ENCODE assay signal across 34 mouse cellular contexts in genomic region chr15:98834059-98834458, GRCm38 (mm10). TPM values are rescaled to one million over a fixed set of nuclear protein-coding genes. Genes with fewer than 3 reads are reported as not detected.
DNase-seq lines count a peak whose midpoint lies in the region; ATAC-seq and TF ChIP-seq lines count a peak whose summit lies in the region.
"Had no signal": no experiment of that assay in that cellular context is flagged by ENCODE, and none has a peak within 500 bp of the region (broad histone marks: within the 10 kb centered on the region; RNA-seq: fewer than 3 reads in every experiment).

No protein-coding gene starts in this region.

- H3K27me3 ChIP-seq in forebrain, embryonic 11.5 days (ENCODE audit: control insufficient read depth, insufficient read depth, low read length) = no peaks in the 10 kb centered on the region
- no peaks in the 10 kb centered on the region for H3K27me3 ChIP-seq in forebrain, embryonic 14.5 days (replicated peaks; ENCODE audit: control insufficient read depth, insufficient read depth, low read length)
- H3K27me3 ChIP-seq in liver, embryonic 13.5 days = no peaks in the 10 kb centered on the region
- no peaks in the 10 kb centered on the region for H3K27me3 ChIP-seq in liver, embryonic 11.5 days (replicated peaks; ENCODE audit: control insufficient read depth, insufficient read depth, low read length)
- no peaks in the 10 kb centered on the region for H3K27me3 ChIP-seq in embryonic facial prominence, embryonic 15.5 days
- H3K27me3 ChIP-seq: CH12.LX; forebrain, embryonic 12.5 days; Patski had no signal

- no peak overlapping the region for H3K27ac ChIP-seq in forebrain, embryonic 11.5 days (ENCODE audit: low read depth, low read length)
- no peak overlapping the region for H3K27ac ChIP-seq in forebrain, embryonic 14.5 days (ENCODE audit: low read depth, low read length)
- 0 out of 2 replicates have a peak overlapping the region, but pooled peaks have one; percentile 7 for H3K27ac ChIP-seq in layer of hippocampus, adult 2 months
- H3K27ac ChIP-seq in liver, embryonic 13.5 days = peak overlapping the region; percentile 99
- H3K27ac ChIP-seq in liver, embryonic 11.5 days (ENCODE audit: low read depth, low read length) = no peak overlapping the region
- H3K27ac ChIP-seq in embryonic facial prominence, embryonic 15.5 days (replicated peaks) = 0 out of 2 replicates have a peak overlapping the region, but pooled peaks have one; percentile 7
- H3K27ac ChIP-seq: forebrain, embryonic 12.5 days; hindbrain, embryonic 10.5 days; hindbrain, embryonic 14.5 days had no signal

- no peaks in the 10 kb centered on the region for H3K9me3 ChIP-seq in forebrain, embryonic 11.5 days (ENCODE audit: control insufficient read depth, low read length)
- H3K9me3 ChIP-seq in forebrain, embryonic 14.5 days (replicated peaks; ENCODE audit: control insufficient read depth, low read length) = no peaks in the 10 kb centered on the region
- H3K9me3 ChIP-seq in liver, embryonic 13.5 days (replicated peaks) = no peaks in the 10 kb centered on the region
- no peaks in the 10 kb centered on the region for H3K9me3 ChIP-seq in liver, embryonic 11.5 days (ENCODE audit: control insufficient read depth, low read length)
- no peaks in the 10 kb centered on the region for H3K9me3 ChIP-seq in embryonic facial prominence, embryonic 15.5 days (replicated peaks)
- H3K9me3 ChIP-seq: forebrain, embryonic 12.5 days; G1E; hindbrain, embryonic 10.5 days had no signal

- H3K9ac ChIP-seq in forebrain, embryonic 11.5 days (ENCODE audit: low read length) = no peak overlapping the region
- H3K9ac ChIP-seq in forebrain, embryonic 14.5 days (ENCODE audit: low read length) = no peak overlapping the region
- 0 out of 2 replicates have a peak overlapping the region, but pooled peaks have one; percentile 6 for H3K9ac ChIP-seq in liver, embryonic 13.5 days
- H3K9ac ChIP-seq in liver, embryonic 11.5 days (ENCODE audit: low read depth, low read length) = no peak overlapping the region
- H3K9ac ChIP-seq in embryonic facial prominence, embryonic 15.5 days = no peak overlapping the region
- H3K9ac ChIP-seq: forebrain, embryonic 12.5 days; hindbrain, embryonic 14.5 days had no signal

- H3K4me2 ChIP-seq in forebrain, embryonic 11.5 days (ENCODE audit: low read depth, low read length, severe bottlenecking) = no peak overlapping the region
- no peak overlapping the region for H3K4me2 ChIP-seq in forebrain, embryonic 14.5 days (ENCODE audit: low read length)
- H3K4me2 ChIP-seq in liver, embryonic 13.5 days = no peak overlapping the region
- H3K4me2 ChIP-seq in liver, embryonic 11.5 days = no peak overlapping the region
- no peak overlapping the region for H3K4me2 ChIP-seq in embryonic facial prominence, embryonic 15.5 days (replicated peaks)
- H3K4me2 ChIP-seq: forebrain, embryonic 12.5 days; heart, embryonic 11.5 days; hindbrain, embryonic 14.5 days had no signal

- H3K4me1 ChIP-seq in forebrain, embryonic 11.5 days (replicated peaks; ENCODE audit: control insufficient read depth, insufficient read depth, low read length) = peaks cover 1% of the 10 kb centered on the region; the same call in 1 of the 2 replicates
- peaks cover 5% of the 10 kb centered on the region; the same call in 1 of the 2 replicates for H3K4me1 ChIP-seq in forebrain, embryonic 14.5 days (ENCODE audit: control insufficient read depth, insufficient read depth, low read length)
- peaks cover 74% of the 10 kb centered on the region for H3K4me1 ChIP-seq in liver, embryonic 13.5 days (replicated peaks)
- H3K4me1 ChIP-seq in liver, embryonic 11.5 days (replicated peaks; ENCODE audit: control insufficient read depth, insufficient read depth, low read length) = peaks cover 40% of the 10 kb centered on the region
- H3K4me1 ChIP-seq in embryonic facial prominence, embryonic 15.5 days = peaks cover 20% of the 10 kb centered on the region

- no peak for TF ChIP-seq CTCF in layer of hippocampus, adult 2 months (conservative IDR thresholded peaks at IDR 0.05)

- H3K36me3 ChIP-seq in forebrain, embryonic 11.5 days (ENCODE audit: control insufficient read depth, insufficient read depth, low read length) = peaks cover 22% of the 10 kb centered on the region
- peaks cover 66% of the 10 kb centered on the region for H3K36me3 ChIP-seq in forebrain, embryonic 14.5 days (ENCODE audit: control insufficient read depth, insufficient read depth, low read length)
- peaks cover 70% of the 10 kb centered on the region for H3K36me3 ChIP-seq in liver, embryonic 13.5 days
- H3K36me3 ChIP-seq in liver, embryonic 11.5 days (ENCODE audit: control insufficient read depth, insufficient read depth, low read length) = peaks cover 39% of the 10 kb centered on the region
- H3K36me3 ChIP-seq in embryonic facial prominence, embryonic 15.5 days = peaks cover 63% of the 10 kb centered on the region

- no peak for ATAC-seq in forebrain, embryonic 11.5 days (replicated peaks; ENCODE audit: low FRiP score)
- ATAC-seq in forebrain, embryonic 14.5 days = no peak
- ATAC-seq in liver, embryonic 13.5 days (ENCODE audit: low read depth) = no peak
- ATAC-seq in liver, embryonic 11.5 days (replicated peaks; ENCODE audit: low FRiP score) = no peak
- no peak for ATAC-seq in embryonic facial prominence, embryonic 15.5 days (ENCODE audit: insufficient number of reproducible peaks, low FRiP score, low TSS enrichment, low read depth)
- ATAC-seq: forebrain, embryonic 16.5 days; Patski had no signal

- no peak overlapping the region for H3K4me3 ChIP-seq in forebrain, embryonic 11.5 days (ENCODE audit: low read depth, low read length)
- H3K4me3 ChIP-seq in forebrain, embryonic 14.5 days (ENCODE audit: low read depth, low read length) = no peak overlapping the region
- no peak overlapping the region for H3K4me3 ChIP-seq in layer of hippocampus, adult 2 months
- no peak overlapping the region for H3K4me3 ChIP-seq in liver, embryonic 13.5 days (replicated peaks)
- no peak overlapping the region for H3K4me3 ChIP-seq in liver, embryonic 11.5 days (ENCODE audit: low read depth, low read length)
- no peak overlapping the region for H3K4me3 ChIP-seq in embryonic facial prominence, embryonic 15.5 days (replicated peaks)
- H3K4me3 ChIP-seq: forebrain, embryonic 12.5 days; hindbrain, embryonic 10.5 days had no signal

- WGBS in forebrain, embryonic 11.5 days = 87% methylated on average over 13 of the region's 13 CpGs
- WGBS in forebrain, embryonic 14.5 days = 88% methylated on average over 13 of the region's 13 CpGs
- 86% methylated on average over 13 of the region's 13 CpGs for WGBS in liver, embryonic 13.5 days (ENCODE audit: insufficient replicate concordance)
- 87% methylated on average over 13 of the region's 13 CpGs for WGBS in liver, embryonic 11.5 days
- WGBS in embryonic facial prominence, embryonic 15.5 days = 89% methylated on average over 13 of the region's 13 CpGs

- DNase-seq in forebrain, embryonic 11.5 days (ENCODE audit: low spot score) = peak; percentile 50
- no peak for DNase-seq in forebrain, embryonic 14.5 days (ENCODE audit: low spot score)
- no peak for DNase-seq in layer of hippocampus, adult 2 months (ENCODE audit: low spot score in 2 of 2)
- DNase-seq in layer of hippocampus, postnatal 36 days = no peak
- no peak for DNase-seq in liver, embryonic 13.5 days
- DNase-seq in liver, embryonic 11.5 days (ENCODE audit: low spot score) = no peak
- no peak for DNase-seq in thymus, postnatal 25 days
- DNase-seq: adrenal gland, postnatal 10 days; adrenal gland, postnatal 36 days; B cell, adult 2 months; cerebellum, adult 2 months; cerebellum, postnatal 10 days; cerebellum, postnatal 36 days; embryo, embryonic 11 days; gastrocnemius, postnatal 10 days; gastrocnemius, postnatal 36 days; heart, postnatal 36 days had no signal

RNA-seq across cellular contexts. Expression of gene Prkag1, which starts 2.7 kb away (rescaled TPM):
- polyA plus RNA-seq in forebrain, embryonic 11.5 days (2014; fragmentation: Nextera tagmentation; extraction: Ambion mirVana) = 89.4 and 92.5 TPM in 2 replicates
- polyA plus RNA-seq in forebrain, embryonic 14.5 days (2014; fragmentation: Nextera tagmentation; extraction: Ambion mirVana) = 82.1 and 87.3 TPM in 2 replicates
- total RNA-seq in layer of hippocampus, adult 2 months (2021) = 10 to 100 TPM; 50.3 to 51.9 TPM
- 10 to 100 TPM; 49.0 to 52.5 TPM for total RNA-seq in layer of hippocampus, postnatal 36 days (2021)
- polyA plus RNA-seq in liver, embryonic 13.5 days (2015; fragmentation: Nextera tagmentation; extraction: Ambion mirVana) = 116 and 117 TPM in 2 replicates
- polyA plus RNA-seq in liver, embryonic 11.5 days (2014; fragmentation: Nextera tagmentation; extraction: Ambion mirVana) = 128 and 140 TPM in 2 replicates
- 90.5 and 91.9 TPM in 2 replicates for polyA plus RNA-seq in embryonic facial prominence, embryonic 15.5 days (2015; fragmentation: Nextera tagmentation; extraction: Ambion mirVana)

RNA-seq across cellular contexts. Expression of gene Ddn, which starts 24.8 kb away (rescaled TPM):
- polyA plus RNA-seq in forebrain, embryonic 11.5 days (2014; fragmentation: Nextera tagmentation; extraction: Ambion mirVana) = not detected in 2 replicates
- polyA plus RNA-seq in forebrain, embryonic 14.5 days (2014; fragmentation: Nextera tagmentation; extraction: Ambion mirVana) = 0.33 and 0.57 TPM in 2 replicates
- 1,000 to 10,000 TPM; 1,636 to 1,683 TPM for total RNA-seq in layer of hippocampus, adult 2 months (2021)
- total RNA-seq in layer of hippocampus, postnatal 36 days (2021) = 1,000 to 10,000 TPM; 1,665 to 1,670 TPM
- polyA plus RNA-seq in liver, embryonic 13.5 days (2015; fragmentation: Nextera tagmentation; extraction: Ambion mirVana) = not detected in 2 replicates
- polyA plus RNA-seq in liver, embryonic 11.5 days (2014; fragmentation: Nextera tagmentation; extraction: Ambion mirVana) = 0.12 and 0.16 TPM in 2 replicates
- polyA plus RNA-seq in embryonic facial prominence, embryonic 15.5 days (2015; fragmentation: Nextera tagmentation; extraction: Ambion mirVana) = 0.04 and 0.05 TPM in 2 replicates
- total RNA-seq: adrenal gland, adult 18-20 months; granulocyte monocyte progenitor cell, adult 5-6 weeks had no signal
- polyA plus RNA-seq: embryonic facial prominence, embryonic 14.5 days; forebrain, embryonic 12.5 days; intestine, embryonic 14.5 days; Patski had no signal

RNA-seq across cellular contexts. Expression of gene Kmt2d, which starts 36.9 kb away (rescaled TPM):
- polyA plus RNA-seq in forebrain, embryonic 11.5 days (2014; fragmentation: Nextera tagmentation; extraction: Ambion mirVana) = 20.1 and 20.6 TPM in 2 replicates
- 8.0 and 12.2 TPM in 2 replicates for polyA plus RNA-seq in forebrain, embryonic 14.5 days (2014; fragmentation: Nextera tagmentation; extraction: Ambion mirVana)
- total RNA-seq in layer of hippocampus, adult 2 months (2021) = 100 to 1,000 TPM in 1 of 2 experiments, 10 to 100 TPM in 1; 89.3 to 106 TPM
- total RNA-seq in layer of hippocampus, postnatal 36 days (2021) = 100 to 1,000 TPM in 1 of 2 experiments, 10 to 100 TPM in 1; 81.4 to 101 TPM
- 4.0 and 4.2 TPM in 2 replicates for polyA plus RNA-seq in liver, embryonic 13.5 days (2015; fragmentation: Nextera tagmentation; extraction: Ambion mirVana)
- polyA plus RNA-seq in liver, embryonic 11.5 days (2014; fragmentation: Nextera tagmentation; extraction: Ambion mirVana) = 14.3 and 17.0 TPM in 2 replicates
- 14.1 and 14.9 TPM in 2 replicates for polyA plus RNA-seq in embryonic facial prominence, embryonic 15.5 days (2015; fragmentation: Nextera tagmentation; extraction: Ambion mirVana)

RNA-seq across cellular contexts. Expression of gene Wnt1, which starts 44.4 kb away (rescaled TPM):
- 0.47 and 0.68 TPM in 2 replicates for polyA plus RNA-seq in forebrain, embryonic 11.5 days (2014; fragmentation: Nextera tagmentation; extraction: Ambion mirVana)
- polyA plus RNA-seq in forebrain, embryonic 14.5 days (2014; fragmentation: Nextera tagmentation; extraction: Ambion mirVana) = 0.56 TPM in 1 of 2 replicates, not detected in the other
- not detected for total RNA-seq in layer of hippocampus, adult 2 months (2021)
- not detected for total RNA-seq in layer of hippocampus, postnatal 36 days (2021)
- polyA plus RNA-seq in liver, embryonic 13.5 days (2015; fragmentation: Nextera tagmentation; extraction: Ambion mirVana) = not detected in 2 replicates
- polyA plus RNA-seq in liver, embryonic 11.5 days (2014; fragmentation: Nextera tagmentation; extraction: Ambion mirVana) = not detected in 2 replicates
- polyA plus RNA-seq in embryonic facial prominence, embryonic 15.5 days (2015; fragmentation: Nextera tagmentation; extraction: Ambion mirVana) = 0.07 TPM in 1 of 2 replicates, not detected in the other
- total RNA-seq: adrenal gland, adult 18-20 months; adrenal gland, postnatal 36 days; CH12.LX; G1E; gastrocnemius, adult 18-20 months; gastrocnemius, postnatal 10 days; gastrocnemius, postnatal 36 days; granulocyte monocyte progenitor cell, adult 5-6 weeks; heart, adult 8-10 months; heart, postnatal 36 days had no signal
- polyA plus RNA-seq: cerebellum, adult 2 months; G1E; heart, embryonic 11.5 days; heart, embryonic 14.5 days; heart, postnatal 0 days; intestine, embryonic 14.5 days; Patski had no signal

RNA-seq across cellular contexts. Expression of gene Wnt10b, which starts 56.1 kb away (rescaled TPM):
- 0.41 and 0.43 TPM in 2 replicates for polyA plus RNA-seq in forebrain, embryonic 11.5 days (2014; fragmentation: Nextera tagmentation; extraction: Ambion mirVana)
- not detected in 2 replicates for polyA plus RNA-seq in forebrain, embryonic 14.5 days (2014; fragmentation: Nextera tagmentation; extraction: Ambion mirVana)
- under 1 TPM; 0.15 to 0.38 TPM for total RNA-seq in layer of hippocampus, adult 2 months (2021)
- under 1 TPM; 0.42 to 0.61 TPM for total RNA-seq in layer of hippocampus, postnatal 36 days (2021)
- not detected in 2 replicates for polyA plus RNA-seq in liver, embryonic 13.5 days (2015; fragmentation: Nextera tagmentation; extraction: Ambion mirVana)
- polyA plus RNA-seq in liver, embryonic 11.5 days (2014; fragmentation: Nextera tagmentation; extraction: Ambion mirVana) = not detected in 2 replicates
- polyA plus RNA-seq in embryonic facial prominence, embryonic 15.5 days (2015; fragmentation: Nextera tagmentation; extraction: Ambion mirVana) = 6.0 and 8.0 TPM in 2 replicates
- polyA plus RNA-seq: forebrain, embryonic 16.5 days; heart, embryonic 11.5 days; heart, embryonic 14.5 days; hindbrain, embryonic 14.5 days; Patski had no signal

Comparison
In these comparisons a context has a peak if more than half of its experiments do, and no peak if none do; other contexts are left out.
1. H3K27ac ChIP-seq: peak in layer of hippocampus, adult 2 months (single experiment), liver, embryonic 13.5 days (single experiment) and embryonic facial prominence, embryonic 15.5 days (single experiment); none in forebrain, embryonic 11.5 days (single experiment), forebrain, embryonic 14.5 days (single experiment) and liver, embryonic 11.5 days (single experiment).